Mouse (Mus musculus): ENCODE data around the gene Tor4a. TPM values are rescaled to one million over a fixed set of nuclear protein-coding genes. Genes with fewer than 3 reads are reported as not detected.

Gene Tor4a
- polyA plus RNA-seq, 1 experiment, result 11.1 TPM

DNA sequence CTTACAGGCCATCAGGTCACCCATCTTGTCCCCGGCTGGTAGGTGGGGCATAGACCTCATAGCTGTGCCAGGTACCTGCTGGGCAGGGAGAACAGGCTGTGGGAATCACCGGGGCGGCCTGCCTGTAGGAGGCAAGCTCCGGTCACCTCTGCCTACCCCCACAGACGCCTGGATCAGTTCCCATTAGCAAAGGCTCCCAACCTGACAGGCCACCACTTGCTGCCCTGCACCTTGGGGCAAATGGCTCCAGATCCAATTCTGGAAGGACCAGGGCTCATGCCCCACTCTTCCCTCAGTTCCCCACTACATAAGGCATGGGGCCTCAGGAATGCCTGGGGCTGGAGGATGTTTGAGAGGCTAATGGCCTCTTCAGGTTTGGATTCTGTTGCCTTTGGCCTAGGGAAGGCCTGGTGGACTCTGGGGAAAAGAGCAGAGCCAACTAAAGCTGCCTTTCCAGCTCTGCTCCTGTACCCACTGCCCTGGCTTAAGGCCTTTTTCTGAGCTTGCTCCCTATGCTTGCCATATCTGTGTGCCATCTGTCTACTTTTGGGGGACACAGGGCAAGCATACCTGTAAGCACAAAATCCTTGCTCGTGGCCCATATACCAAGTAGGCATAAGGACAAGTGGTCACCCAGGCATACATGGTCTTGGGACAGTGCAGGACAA, 25.5 kb downstream of the Tor4a start:
- no peak for TF ChIP-seq GATA1 (IDR thresholded peaks at IDR 0.05; ENCODE audit: low read length)

DNA sequence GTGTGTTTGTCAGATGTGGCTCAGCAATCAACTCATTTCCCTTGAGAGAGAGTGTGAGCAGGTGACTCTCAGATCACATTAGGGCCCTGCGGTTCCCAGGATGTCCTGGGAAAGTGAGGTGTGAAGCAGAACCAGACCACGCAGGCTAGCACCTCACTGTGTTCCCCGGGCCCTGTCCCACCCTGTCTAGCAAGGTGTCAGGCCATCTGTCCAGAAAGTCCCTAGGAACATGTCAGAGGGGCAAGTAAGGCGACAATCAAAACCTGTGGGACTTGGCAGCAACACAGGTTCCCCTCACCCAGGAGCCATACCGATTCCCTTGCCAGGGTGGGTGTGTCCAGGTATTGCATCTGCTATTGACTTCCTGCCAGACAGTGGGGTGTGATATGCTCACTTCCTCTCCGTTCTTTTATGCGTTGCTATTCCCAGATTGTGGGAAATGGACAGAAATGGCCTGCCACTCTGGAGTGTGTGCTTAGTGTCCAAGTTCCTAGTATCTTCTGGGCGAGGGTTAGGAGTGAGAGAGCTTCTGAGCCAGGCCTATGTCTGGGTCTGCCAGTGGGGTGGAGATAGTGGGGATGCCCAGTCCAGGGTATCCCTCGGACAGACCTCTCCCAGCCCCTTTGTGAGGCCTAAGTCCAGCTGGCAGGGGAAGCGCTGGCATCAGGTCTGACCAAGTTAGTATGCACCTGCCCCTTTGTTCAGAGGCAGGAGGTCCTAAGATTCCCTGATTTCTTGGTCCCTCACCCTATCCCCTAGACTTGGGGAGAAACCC, 26.2 kb downstream of the Tor4a start:
- no peak for TF ChIP-seq GATA1 (IDR thresholded peaks at IDR 0.05; ENCODE audit: low read length)

DNA sequence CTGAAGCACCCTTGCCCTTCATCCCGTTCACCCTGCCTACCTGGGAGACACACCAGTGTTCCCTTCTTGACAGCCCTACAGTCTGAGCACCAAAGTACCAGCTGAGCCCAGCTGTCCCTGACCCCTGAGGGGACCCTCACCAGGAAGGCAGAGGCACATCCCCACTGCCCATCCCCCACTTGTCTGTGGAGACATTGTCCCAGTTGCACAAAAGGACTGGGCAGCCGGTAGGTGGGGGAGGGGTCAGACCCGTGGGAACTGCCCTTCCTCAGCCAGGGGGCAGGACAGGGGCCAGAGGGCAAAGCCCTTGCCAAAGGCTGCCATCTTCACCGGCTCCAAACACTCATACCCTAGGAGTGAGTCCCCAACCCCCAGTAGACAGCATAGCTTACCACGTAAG, 26.9 kb downstream of the Tor4a start:
- no peak for TF ChIP-seq GATA1 (IDR thresholded peaks at IDR 0.05; ENCODE audit: low read length)

DNA sequence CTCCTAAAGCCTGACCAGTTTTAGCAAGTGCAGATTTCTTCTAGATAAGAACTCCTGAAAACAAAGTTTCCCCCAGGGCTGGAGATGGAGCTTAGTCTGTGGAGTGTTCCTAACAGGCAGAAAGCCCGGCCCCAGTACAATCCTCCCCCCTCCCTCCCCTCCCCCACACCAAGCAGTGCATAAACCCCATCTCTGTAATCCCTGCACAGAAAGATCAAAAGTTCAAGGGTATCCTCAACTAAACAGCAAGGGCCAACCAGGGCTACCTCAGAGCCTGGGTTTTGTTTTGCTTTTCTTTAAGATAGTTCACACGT, 28.1 kb downstream of the Tor4a start:
- no peak for TF ChIP-seq GATA1 (IDR thresholded peaks at IDR 0.05; ENCODE audit: low read length)

DNA sequence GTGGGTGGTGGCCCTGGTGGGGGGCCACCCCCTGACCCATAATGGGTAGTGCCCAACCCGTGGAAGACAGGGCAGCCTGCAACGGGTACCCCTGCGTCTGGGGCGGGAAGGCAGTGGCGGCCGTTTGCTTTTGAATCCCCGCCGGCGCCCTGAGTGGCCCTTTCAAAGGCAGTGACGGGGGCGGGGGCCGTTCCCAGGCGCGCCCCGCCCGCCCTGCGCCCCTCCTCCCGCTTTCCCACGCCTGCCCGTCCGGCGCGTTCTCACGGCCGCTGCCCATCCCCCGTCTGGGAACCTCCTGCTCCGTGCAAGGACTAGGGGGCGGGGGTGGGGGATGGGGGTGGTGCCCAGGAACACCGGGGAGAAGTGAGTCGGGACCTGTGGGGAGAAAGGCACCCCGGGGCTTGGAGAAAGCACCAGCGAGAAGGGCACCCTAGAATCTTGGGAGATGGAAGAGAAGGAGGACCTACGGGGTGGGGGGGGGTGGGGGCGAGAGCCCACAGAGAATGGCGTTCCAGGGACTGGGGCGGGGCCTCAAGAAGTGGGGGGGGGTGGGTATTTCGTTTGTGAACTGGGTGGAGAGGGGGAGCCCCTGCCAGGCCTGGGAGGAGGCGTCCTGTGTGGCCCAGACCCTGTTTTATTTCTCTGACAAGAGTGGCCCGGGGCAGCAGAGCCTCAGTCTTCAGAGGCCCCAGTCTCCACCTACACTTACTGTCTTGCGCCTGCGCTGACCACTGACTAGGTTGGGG, 28.6 kb downstream of the Tor4a start:
- no peak for TF ChIP-seq GATA1 (IDR thresholded peaks at IDR 0.05; ENCODE audit: low read length)

DNA sequence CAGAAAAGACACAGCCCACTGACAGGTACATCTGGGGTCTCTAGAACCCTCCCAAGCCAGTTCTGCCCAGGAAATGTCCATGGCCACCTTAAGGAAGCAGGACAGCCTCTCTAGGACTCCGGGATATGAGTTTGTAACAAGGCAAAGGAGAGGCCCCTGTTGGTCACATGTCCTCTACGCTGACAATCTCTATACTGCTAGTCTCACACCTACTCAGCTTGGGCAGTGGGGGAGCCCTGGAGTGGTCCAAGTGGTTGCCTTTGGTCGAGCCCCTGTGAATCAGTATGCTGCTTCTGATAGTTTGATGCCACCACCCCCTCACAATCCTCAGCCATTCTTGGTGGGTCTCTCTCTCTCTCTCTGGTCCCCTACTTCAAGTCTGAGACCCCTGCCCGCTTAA, 29.2 kb downstream of the Tor4a start:
- TF ChIP-seq GATA1 (IDR thresholded peaks at IDR 0.05; ENCODE audit: low read length), result no peak

DNA sequence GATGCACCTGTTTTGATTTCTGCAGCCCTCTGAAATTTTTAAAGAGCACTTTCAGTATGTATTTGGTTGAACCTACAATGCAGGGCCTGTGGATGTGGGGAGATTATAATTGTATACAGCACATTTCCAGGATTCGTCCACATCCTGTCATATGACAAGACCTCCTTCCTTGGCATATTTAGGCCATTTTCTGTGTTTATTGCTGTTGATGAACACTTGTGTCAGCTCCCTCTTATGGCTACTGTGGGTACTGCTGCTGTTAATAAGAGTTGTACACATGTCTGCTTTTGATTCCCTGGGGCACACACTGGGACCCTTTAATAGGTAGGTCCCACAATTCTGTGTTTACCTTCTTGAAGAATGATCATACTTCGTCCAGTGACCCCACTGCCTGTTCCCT, 39.0 kb downstream of the Tor4a start:
- no peak for TF ChIP-seq GATA1 (IDR thresholded peaks at IDR 0.05; ENCODE audit: low read length)

DNA sequence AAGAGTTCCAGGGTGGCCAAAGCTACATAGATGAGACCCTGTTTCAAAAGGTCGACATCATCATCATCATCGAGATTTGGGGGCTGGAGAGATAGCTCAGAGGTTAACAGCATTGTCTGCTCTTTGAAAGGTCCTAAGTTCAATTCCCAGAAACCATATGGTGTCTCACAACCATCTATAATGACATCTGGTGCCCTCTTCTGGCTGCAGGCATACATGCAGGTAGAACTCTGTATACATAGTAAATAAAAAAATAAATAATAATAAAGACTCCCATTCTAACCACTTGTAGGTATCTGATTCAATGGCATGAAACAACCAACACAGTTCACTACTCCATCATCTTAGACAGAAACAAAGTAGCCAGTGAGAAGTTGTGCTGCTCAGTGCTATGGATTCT, 39.7 kb downstream of the Tor4a start:
- no peak for TF ChIP-seq GATA1 (IDR thresholded peaks at IDR 0.05; ENCODE audit: low read length)

DNA sequence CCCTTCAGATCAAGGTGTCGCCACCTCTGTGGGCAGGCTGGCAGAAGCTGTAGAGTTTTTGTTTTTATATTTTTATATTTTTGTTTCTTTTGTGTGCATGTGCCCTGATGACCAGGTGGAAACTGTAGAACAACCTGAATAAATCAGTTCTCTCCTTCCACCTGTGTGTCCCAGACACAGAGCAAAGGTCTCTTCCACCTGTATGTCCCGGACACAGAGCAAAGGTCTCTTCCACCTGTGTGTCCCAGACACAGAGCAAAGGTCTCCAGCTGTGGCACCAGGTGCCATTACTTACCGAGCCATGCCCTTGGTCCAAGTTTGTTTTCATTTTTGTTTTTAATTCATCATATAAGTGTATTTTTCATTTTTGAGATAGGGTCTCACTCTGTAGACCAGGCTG, 40.5 kb downstream of the Tor4a start:
- TF ChIP-seq GATA1 (IDR thresholded peaks at IDR 0.05; ENCODE audit: low read length), result no peak

DNA sequence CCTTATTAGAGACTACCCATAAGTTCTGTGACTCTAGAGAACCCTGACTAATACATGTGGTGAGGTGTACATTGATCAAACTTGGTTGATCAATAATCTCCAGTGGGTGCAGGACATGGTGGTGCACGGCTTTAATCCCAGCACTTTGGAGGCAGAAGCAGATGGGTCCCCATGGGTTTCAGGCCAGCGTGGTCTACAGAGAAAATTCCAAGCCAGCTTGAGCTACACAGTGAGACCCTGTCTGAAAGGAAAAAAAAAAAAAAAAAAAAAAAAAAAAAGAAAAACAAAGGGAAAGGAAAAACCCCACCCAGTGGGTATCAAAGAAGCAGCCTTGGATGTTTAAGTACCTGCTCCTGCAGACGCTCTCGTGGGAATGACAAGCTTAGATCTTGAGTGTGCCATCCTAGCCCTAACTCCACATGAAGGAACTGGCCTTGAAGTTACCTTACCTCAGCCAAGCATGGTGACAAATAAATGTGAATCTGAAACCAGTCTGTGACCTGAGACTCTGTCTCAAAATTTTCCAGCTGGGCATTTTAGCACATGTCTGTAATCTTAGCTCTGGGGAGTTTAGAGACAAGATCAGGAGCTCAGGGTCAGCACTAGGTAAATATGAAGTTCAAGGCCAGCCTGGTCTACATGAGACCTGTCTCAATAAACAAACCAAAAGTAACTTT, 45.3 kb downstream of the Tor4a start:
- TF ChIP-seq GATA1 (IDR thresholded peaks at IDR 0.05; ENCODE audit: low read length), result no peak

DNA sequence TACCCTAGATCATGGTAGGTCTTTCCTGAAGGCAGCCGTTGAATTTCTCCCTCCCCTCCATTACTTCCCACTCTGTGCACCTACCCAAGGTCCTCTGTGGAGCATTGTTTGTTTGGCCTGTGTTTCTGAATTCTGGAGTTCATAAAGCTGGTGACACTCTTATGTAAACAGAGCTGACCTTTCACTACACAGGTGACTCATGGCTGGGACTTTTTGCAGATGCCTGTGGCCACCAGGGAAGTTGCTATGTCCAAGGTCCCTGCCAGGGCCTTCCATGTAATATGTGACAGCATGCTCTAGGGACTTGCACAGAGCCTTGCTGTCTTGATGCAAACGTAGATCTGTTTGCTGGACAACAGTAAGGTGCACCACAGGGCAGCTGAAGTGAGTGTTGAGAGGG, 47.0 kb downstream of the Tor4a start:
- TF ChIP-seq GATA1 (IDR thresholded peaks at IDR 0.05; ENCODE audit: low read length), result no peak

DNA sequence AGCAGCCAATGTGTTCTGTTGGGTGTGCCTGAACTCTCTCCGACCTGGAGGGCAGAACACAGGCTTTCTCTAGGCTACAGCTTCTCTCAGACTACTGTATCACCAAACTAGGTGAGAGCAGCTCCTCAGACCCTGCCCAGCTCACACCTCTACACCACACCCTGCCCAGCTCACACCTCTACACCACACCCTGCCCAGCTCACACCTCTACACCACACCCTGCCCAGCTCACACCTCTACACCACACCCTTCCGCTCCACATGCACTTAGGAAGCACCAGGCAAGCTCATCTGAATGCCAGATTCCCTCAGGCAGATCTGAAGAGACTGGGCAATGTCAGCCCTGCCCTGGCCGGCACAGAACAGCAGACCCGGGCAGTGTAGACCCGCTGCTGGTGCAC, 48.8 kb downstream of the Tor4a start:
- TF ChIP-seq GATA1 (IDR thresholded peaks at IDR 0.05; ENCODE audit: low read length), result no peak

DNA sequence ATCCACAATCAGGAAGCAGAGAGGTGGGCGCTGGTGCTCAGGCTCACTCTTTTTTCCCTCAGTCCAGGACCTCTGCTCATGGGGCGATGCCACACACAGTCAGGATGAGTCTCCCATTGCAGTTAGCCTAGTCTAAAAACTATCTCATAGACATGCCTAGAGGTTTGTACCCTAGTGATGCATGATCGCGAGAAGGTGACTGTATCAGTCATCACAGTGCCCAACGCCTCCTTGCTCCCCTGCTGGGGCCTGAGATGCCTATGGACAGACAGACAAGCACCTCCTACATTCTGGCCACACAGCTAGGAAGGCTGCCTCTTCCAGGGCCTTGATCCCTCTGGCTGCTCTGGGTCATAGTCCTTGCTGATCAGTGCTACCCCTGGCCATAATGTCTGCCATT, 49.3 kb downstream of the Tor4a start:
- TF ChIP-seq GATA1 (IDR thresholded peaks at IDR 0.05; ENCODE audit: low read length), result no peak

DNA sequence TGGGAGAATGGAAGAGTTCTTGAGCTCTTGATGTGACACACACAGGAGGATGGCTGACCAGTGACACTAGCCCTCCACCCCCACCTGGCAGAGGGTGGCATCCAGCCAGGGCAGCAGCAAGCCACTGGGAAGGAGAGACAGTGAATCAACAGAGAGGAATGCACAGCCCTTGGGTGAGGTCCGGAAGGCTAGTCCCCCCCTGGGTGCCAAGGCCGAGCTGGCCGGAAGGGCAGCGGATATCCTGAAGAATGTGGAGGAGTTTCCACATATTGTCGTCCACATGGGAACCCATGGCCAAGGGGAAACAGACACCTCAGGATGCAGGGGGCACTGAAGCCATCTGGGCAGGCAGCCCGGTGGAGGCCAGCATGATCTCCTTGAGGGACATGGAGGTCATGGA, 51.3 kb downstream of the Tor4a start:
- no peak for TF ChIP-seq GATA1 (IDR thresholded peaks at IDR 0.05; ENCODE audit: low read length)

Other genes starting within 250 kb of the Tor4a start
- gene Zmynd19, start 247.1 kb downstream of the Tor4a start, polyA plus RNA-seq (2012), result 16.5 and 19.4 TPM in 2 replicates
- gene Dph7, start 234.5 kb downstream of the Tor4a start, polyA plus RNA-seq (2012), result 18.6 and 22.4 TPM in 2 replicates
- 27.3 and 76.2 TPM in 2 replicates for gene Mrpl41, start 221.8 kb downstream of the Tor4a start, polyA plus RNA-seq (2012)
- 4.0 TPM in 2 replicates for gene Pnpla7, start 220.9 kb downstream of the Tor4a start, polyA plus RNA-seq (2012)
- gene Nsmf, start 142.5 kb downstream of the Tor4a start, polyA plus RNA-seq (2012), result 51.6 and 56.3 TPM in 2 replicates
- gene Entpd8, start 116.6 kb downstream of the Tor4a start, polyA plus RNA-seq (2012), result not detected in 2 replicates
- 0.06 and 0.18 TPM in 2 replicates for gene Noxa1, start 101.7 kb downstream of the Tor4a start, polyA plus RNA-seq (2012)
- gene Nrarp, start 16.1 kb downstream of the Tor4a start, polyA plus RNA-seq (2012), result not detected in 2 replicates
- 26.4 and 34.1 TPM in 2 replicates for gene Nelfb, start 14.6 kb upstream of the Tor4a start, polyA plus RNA-seq (2012)
- gene Stpg3, start 17.8 kb upstream of the Tor4a start, polyA plus RNA-seq (2012), result not detected in 2 replicates
- 0.09 TPM in 1 of 2 replicates, not detected in the other for gene Fam166a, start 21.9 kb upstream of the Tor4a start, polyA plus RNA-seq (2012)
- 462 and 587 TPM in 2 replicates for gene Tubb4b, start 27.8 kb upstream of the Tor4a start, polyA plus RNA-seq (2012)
- gene Slc34a3, start 37.5 kb upstream of the Tor4a start, polyA plus RNA-seq (2012), result not detected in 2 replicates
- gene Rnf224, start 39.9 kb upstream of the Tor4a start, polyA plus RNA-seq (2012), result 0.04 and 0.10 TPM in 2 replicates
- gene Rnf208, start 45.4 kb upstream of the Tor4a start, polyA plus RNA-seq (2012), result 23.1 and 29.3 TPM in 2 replicates
- not detected in 2 replicates for gene Cysrt1, start 45.6 kb upstream of the Tor4a start, polyA plus RNA-seq (2012)
- gene AL732309.1, start 50.0 kb upstream of the Tor4a start, polyA plus RNA-seq (2012), result 0.97 and 2.3 TPM in 2 replicates
- gene Tmem203, start 58.6 kb upstream of the Tor4a start, polyA plus RNA-seq (2012), result 11.3 and 16.5 TPM in 2 replicates
- gene Tprn, start 65.7 kb upstream of the Tor4a start, polyA plus RNA-seq (2012), result 56.1 and 69.7 TPM in 2 replicates
- gene Ssna1, start 75.6 kb upstream of the Tor4a start, polyA plus RNA-seq (2012), result 196 and 198 TPM in 2 replicates
- 25.4 and 26.3 TPM in 2 replicates for gene Anapc2, start 75.6 kb upstream of the Tor4a start, polyA plus RNA-seq (2012)
- gene Tmem210, start 91.3 kb upstream of the Tor4a start, polyA plus RNA-seq (2012), result not detected in 2 replicates
- not detected in 2 replicates for gene Lrrc26, start 93.0 kb upstream of the Tor4a start, polyA plus RNA-seq (2012)
- gene Grin1, start 122.3 kb upstream of the Tor4a start, polyA plus RNA-seq (2012), result 0.09 and 0.18 TPM in 2 replicates
- gene Man1b1, start 135.5 kb upstream of the Tor4a start, polyA plus RNA-seq (2012), result 18.5 and 26.0 TPM in 2 replicates
- gene Dpp7, start 159.5 kb upstream of the Tor4a start, polyA plus RNA-seq (2012), result 5.0 and 7.6 TPM in 2 replicates
- 36.3 and 46.3 TPM in 2 replicates for gene Uap1l1, start 168.8 kb upstream of the Tor4a start, polyA plus RNA-seq (2012)
- 139 and 187 TPM in 2 replicates for gene Sapcd2, start 175.4 kb upstream of the Tor4a start, polyA plus RNA-seq (2012)
- gene Entpd2, start 199.0 kb upstream of the Tor4a start, polyA plus RNA-seq (2012), result not detected in 2 replicates
- not detected in 2 replicates for gene Npdc1, start 202.5 kb upstream of the Tor4a start, polyA plus RNA-seq (2012)
- gene Fut7, start 226.4 kb upstream of the Tor4a start, polyA plus RNA-seq (2012), result not detected in 2 replicates
- 9.2 and 9.9 TPM in 2 replicates for gene Abca2, start 231.8 kb upstream of the Tor4a start, polyA plus RNA-seq (2012)

All from G1E-ER4 (cell line).